Mouse (Mus musculus) regulatory T cell (primary cell): Measurements from ENCODE around the gene Gm27029.

Source experiments
- in situ Hi-C: fragments of 300-600 bp; cut with MboI, MseI; formaldehyde crosslinking; loops from one replicate; pipeline ENCODE4 v1.15.1; 2025; ENCODE audit warnings: high pct_unique_total_duplicates

Gene Gm27029

GRCm38 (mm10) chr11:101424105-101424851, at the start of gene Gm27029:
Gene Gm27029, minus strand, starts transcription at chr11:101424796.
- in situ Hi-C loops, result no loop called here

GRCm38 (mm10) chr11:101474298-101474697, 49.7 kb upstream of the Gm27029 start:
- in situ Hi-C loops, result loop anchor here (25.0 kb wide), 1 partner anchor 938 kb away; the partner anchor contains the start of gene Slc25a39

- in situ Hi-C loops, result loop anchor here (25.0 kb wide), 1 partner anchor 939 kb away; the partner anchor contains the start of gene Slc25a39
Observed at GRCm38 (mm10) chr11:101473686-101474085, 49.1 kb upstream of the Gm27029 start.

DNA sequence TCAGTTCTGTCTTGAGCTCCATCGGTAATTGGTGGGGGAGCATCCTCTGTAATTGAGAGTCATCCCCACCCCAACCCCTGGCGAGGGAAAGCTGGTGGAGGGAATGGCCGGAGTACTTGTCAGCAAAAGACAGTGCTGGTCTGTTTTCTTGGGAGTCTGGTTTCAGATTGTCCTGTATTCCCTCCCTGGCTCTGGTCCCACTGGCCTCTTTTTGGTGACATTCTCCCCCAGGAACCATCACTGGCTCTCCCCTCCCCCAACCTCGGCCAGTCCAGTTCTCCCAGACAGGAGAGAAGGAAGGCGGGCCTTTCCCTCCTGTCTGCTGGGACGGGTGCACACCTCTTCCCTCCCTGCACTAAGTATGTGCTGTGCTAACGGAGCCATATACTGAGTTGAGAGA, 47.7 kb upstream of the Gm27029 start:
- in situ Hi-C loops, result loop anchor here (25.0 kb wide), 1 partner anchor 940 kb away; the partner anchor contains the start of gene Slc25a39

- in situ Hi-C loops, result loop anchor here (25.0 kb wide), 1 partner anchor 940 kb away; the partner anchor contains the start of gene Slc25a39
Observed at GRCm38 (mm10) chr11:101471926-101472325, 47.3 kb upstream of the Gm27029 start.

DNA sequence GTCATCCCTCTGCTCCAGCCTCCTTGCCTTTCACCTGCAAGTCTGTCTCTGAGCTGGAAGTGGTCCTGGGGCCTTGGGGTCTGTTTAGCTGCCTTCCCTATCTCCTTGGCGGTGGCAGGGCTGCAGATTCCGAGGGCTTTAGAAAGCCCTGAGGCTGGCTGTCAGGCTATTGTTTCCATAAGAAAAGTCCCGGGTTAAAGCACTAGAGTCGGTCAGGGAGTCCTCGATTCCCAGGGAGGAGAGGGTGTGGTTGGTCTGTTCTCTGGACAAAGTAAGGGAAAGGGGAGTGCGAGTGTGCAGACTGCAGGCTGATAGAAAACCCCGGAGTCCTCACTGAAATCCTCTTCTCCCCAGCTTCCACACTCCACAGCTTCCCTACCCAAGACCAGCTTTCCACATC, 45.6 kb upstream of the Gm27029 start:
- in situ Hi-C loops, result loop anchor here (25.0 kb wide), 1 partner anchor 942 kb away; the partner anchor contains the start of gene Slc25a39

- in situ Hi-C loops, result loop anchor here (25.0 kb wide), 1 partner anchor 943 kb away; the partner anchor contains the start of gene Slc25a39
Observed at GRCm38 (mm10) chr11:101469155-101469554, 44.6 kb upstream of the Gm27029 start.

- in situ Hi-C loops, result loop anchor here (25.0 kb wide), 1 partner anchor 944 kb away; the partner anchor contains the start of gene Slc25a39
Observed at GRCm38 (mm10) chr11:101468731-101469130, 44.1 kb upstream of the Gm27029 start.

DNA sequence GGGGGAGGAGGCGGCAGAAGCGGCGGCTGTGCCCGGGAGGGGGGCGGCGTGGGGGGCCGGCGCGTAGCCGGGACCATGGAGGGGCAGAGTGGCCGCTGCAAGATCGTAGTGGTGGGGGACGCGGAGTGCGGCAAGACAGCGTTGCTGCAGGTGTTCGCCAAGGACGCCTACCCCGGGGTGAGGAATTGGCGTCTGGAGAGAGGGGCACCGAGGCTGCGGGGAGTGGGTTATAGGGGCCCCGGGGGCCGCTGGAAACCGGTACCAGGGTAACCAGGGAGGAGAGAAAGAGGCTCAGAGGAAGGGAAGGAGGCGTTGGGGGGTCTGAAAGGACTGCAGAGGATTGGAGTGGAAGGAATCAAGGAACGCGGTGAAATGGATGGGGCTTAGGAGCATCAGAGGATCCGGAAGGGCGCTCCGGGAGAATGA, 43.7 kb upstream of the Gm27029 start:
- in situ Hi-C loops, result loop anchor here (25.0 kb wide), 1 partner anchor 944 kb away; the partner anchor contains the start of gene Slc25a39

GRCm38 (mm10) chr11:101467477-101468262, 43.1 kb upstream of the Gm27029 start:
- in situ Hi-C loops, result loop anchor here (25.0 kb wide), 1 partner anchor 945 kb away; the partner anchor contains the start of gene Slc25a39

GRCm38 (mm10) chr11:101466552-101466950, 42.0 kb upstream of the Gm27029 start:
- in situ Hi-C loops, result loop anchor here (25.0 kb wide), 1 partner anchor 946 kb away; the partner anchor contains the start of gene Slc25a39

DNA sequence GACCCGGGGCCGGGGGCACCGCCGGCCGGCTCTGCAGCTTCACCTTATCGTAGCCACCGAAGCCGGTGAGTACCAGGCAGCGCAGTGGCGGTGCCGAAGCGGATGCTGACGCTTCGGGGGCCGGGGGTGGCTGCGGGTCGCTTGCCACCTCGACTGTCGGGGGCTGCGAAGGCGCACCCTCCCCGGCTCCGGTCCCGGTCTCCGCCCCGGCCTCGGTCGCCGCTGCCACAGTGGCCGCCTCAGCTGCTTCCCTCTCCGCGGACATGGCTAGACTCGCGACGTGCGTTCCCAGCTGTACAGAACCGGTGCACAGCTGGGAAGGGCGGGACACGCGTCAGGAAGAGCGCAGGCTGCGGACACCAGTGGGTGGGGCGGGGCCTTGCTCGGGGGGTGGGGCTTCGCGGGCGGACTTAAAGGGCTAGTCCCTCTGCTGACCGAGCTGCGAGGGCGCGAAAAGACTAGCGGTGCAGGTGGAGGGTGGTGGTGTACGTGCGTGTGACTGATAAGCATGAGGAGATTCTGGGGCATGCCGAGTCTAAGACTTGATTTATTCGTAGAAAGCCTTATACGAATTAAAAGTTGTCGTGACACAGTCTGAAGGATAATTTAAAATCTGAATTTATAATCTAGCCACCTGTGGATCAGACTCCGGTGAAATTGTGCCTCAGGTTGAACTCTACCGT, 41.4 kb upstream of the Gm27029 start, which contains the start of gene Vat1:
Gene Vat1 (minus strand): TSS at position 362 of the 683 bp plus-strand sequence.
- in situ Hi-C loops, result loop anchor here (25.0 kb wide), 1 partner anchor 946 kb away; the partner anchor contains the start of gene Slc25a39

DNA sequence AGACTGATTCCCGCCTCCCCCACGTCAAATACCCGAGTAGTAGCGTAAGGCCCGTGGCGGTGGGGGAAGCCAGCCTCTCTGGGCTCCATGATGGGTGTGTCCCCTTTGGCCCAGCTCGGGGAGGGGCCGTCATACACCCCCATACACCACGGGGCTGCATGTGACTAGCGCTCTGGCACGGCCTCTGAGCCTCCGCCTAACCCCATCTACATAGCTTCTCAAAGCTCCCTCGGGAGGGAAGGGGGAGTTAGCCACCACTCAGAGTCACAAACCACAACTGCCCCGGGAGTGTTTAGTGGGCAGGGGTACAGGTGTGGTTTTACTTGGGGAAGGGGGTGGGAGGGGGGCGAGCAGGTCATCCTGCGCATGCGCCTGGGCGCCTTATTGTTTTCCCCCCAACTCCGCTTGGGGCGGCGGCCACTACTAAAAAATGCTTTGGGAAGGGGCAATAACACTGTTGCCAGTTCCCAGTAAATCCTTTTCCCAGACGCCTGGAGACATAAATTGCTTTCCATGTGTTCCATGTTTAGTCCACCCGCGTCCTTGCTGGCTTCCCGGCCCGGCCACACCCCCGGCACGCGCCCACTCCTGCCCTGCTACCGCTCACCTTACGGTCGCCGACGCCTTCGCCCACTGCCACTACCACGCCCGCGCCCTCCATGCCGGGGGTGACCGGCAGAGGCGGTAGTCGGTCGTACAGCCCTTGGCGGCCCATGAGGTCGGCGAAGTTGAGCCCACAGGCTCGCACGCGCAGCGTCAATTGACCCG, 40.7 kb upstream of the Gm27029 start:
- in situ Hi-C loops, result loop anchor here (25.0 kb wide), 1 partner anchor 947 kb away; the partner anchor contains the start of gene Slc25a39

- in situ Hi-C loops, result loop anchor here (25.0 kb wide), 1 partner anchor 948 kb away; the partner anchor contains the start of gene Slc25a39
Observed at GRCm38 (mm10) chr11:101464211-101465100, 39.9 kb upstream of the Gm27029 start, which contains the start of gene Rnd2. Gene Rnd2, plus strand, starts transcription at chr11:101464999.

GRCm38 (mm10) chr11:101462583-101463440, 38.2 kb upstream of the Gm27029 start:
- in situ Hi-C loops, result loop anchor here (25.0 kb wide), 1 partner anchor 949 kb away; the partner anchor contains the start of gene Slc25a39

- in situ Hi-C loops, result loop anchor here (25.0 kb wide), 1 partner anchor 950 kb away; the partner anchor contains the start of gene Slc25a39
Observed at GRCm38 (mm10) chr11:101462141-101462540, 37.5 kb upstream of the Gm27029 start.

DNA sequence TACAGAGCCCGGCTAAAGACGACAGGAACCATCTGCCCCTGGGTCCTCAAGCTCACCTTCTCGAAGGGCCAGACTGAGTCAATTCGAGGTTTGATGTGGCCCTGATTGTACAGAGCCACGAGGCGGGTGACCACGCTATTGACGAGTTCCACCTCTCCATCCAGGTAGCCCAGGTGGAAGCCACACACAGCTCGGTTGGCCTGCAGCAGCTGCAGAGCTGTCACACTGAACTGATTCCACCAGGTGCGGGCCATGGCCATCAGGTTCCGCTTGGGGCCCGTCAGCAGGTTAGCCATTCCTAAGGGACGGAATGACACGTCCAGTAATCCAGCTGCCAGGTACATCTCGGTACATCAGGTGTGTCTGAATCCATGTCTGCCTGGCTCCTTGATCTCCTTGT, 35.7 kb upstream of the Gm27029 start:
- in situ Hi-C loops, result loop anchor here (25.0 kb wide), 1 partner anchor 952 kb away; the partner anchor contains the start of gene Slc25a39

DNA sequence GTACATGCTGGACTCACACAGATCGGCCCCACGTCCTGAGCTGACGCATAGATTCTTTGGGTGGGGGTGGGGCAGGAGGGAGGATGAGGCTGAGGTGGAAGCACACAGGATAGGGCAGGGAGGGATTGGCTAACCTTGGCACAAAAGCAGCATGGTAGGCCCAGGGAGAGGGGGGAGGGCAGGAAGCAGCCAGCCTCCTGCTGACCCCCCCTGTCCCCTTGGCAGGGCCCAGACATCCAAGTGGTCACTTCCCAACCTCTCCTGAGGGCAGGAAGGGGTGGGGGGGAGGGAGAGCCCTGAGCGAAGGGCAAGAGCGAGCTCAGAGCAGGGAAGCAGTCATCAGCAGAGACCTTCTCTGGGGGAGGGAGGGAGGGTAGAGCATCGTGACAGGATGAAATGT, 35.1 kb upstream of the Gm27029 start:
- in situ Hi-C loops, result loop anchor here (25.0 kb wide), 1 partner anchor 953 kb away; the partner anchor contains the start of gene Slc25a39
